Mouse (Mus musculus) macrophage (primary cell): Measurements from ENCODE around the gene Plekhh2. TPM values are rescaled to one million over a fixed set of nuclear protein-coding genes. Genes with fewer than 3 reads are reported as not detected.

ENCODE experiments used
- H3K27ac ChIP-seq: fragments of 350-480 bp; formaldehyde crosslinking; 2 replicates; pipeline ENCODE4 v1.9.0; 2021
- H3K36me3 ChIP-seq: fragments of 350-480 bp; formaldehyde crosslinking; 2 replicates; pipeline ENCODE4 v1.9.0; 2021; ENCODE audit errors: inconsistent target
- H3K4me3 ChIP-seq: fragments of 350-480 bp; formaldehyde crosslinking; 2 replicates; pipeline ENCODE4 v1.9.0; 2021; ENCODE audit errors: inconsistent target
- H3K79me2 ChIP-seq: fragments of 350-480 bp; formaldehyde crosslinking; 2 replicates; pipeline ENCODE4 v1.9.0; 2021; ENCODE audit errors: inconsistent target
- WGBS: methylation state at CpG from one replicate; pipeline ENCODE4 v1.1.7; 2026; ENCODE audit warnings: inconsistent platforms; ENCODE audit not compliant: missing documents; 5-methylcytosine and 5-hydroxymethylcytosine counted together
- polyA plus RNA-seq: library from polyadenylated mRNA; stranded (reverse); fragments of 250-400 nt; gene quantifications from 3 replicates; pipeline ENCODE4 v1.2.4, GENCODE M21; 2018; ENCODE audit warnings: inconsistent platforms

Gene Plekhh2
- polyA plus RNA-seq, 1 experiment from 2014 or later: 0.53 TPM

DNA sequence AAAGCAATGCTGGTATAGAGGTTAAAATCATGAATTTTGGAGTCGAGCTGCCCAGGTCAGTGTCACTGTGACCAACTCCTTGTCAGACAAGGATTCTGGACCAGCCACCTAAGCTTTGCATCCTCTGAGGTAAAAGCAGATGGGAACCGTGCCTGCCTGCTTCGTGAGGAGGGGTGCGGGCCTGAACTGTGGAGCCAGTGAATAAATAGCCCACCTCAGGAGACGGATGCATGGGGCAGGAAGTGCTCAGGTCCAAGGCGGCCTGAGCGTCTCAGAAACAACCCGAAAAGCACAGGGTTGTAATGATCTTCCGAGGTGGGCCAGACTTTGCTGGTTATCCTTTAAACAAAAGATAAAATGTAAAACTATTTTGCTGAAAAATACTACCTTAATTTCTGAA is 133.4 kb downstream of the Plekhh2 start:
- H3K27ac ChIP-seq: no peak overlapping the region
- H3K79me2 ChIP-seq: no peaks in the 10 kb centered on the region
- 89% methylated on average over 9 of the region's 9 CpGs for WGBS
- H3K36me3 ChIP-seq: no peaks in the 10 kb centered on the region
- H3K4me3 ChIP-seq: no peak overlapping the region

DNA sequence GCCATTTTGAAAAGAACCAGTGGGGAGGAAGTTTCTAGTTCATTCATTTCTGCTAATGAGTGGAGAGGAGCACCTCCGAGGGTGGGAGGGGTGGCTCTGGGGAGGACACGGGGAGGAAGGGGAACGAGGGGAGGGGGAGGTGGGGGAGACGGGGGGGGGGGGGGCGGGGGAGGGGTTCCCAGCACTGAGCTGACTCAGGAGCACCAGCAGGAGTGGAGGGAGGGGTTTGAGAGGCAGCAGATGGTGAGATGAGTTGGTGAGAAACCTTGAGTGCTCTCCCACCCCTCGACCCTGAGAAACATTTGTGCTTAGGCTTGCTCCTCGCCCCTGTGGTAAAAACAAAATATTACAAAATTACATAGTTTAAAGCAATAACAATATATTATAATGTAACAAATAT is 134.2 kb downstream of the Plekhh2 start:
- 64% methylated on average over 2 of the region's 7 CpGs for WGBS
- Histone ChIP-seq H3K36me3 (no peaks in the 10 kb centered on the region), H3K4me3 (no peak overlapping the region)

DNA sequence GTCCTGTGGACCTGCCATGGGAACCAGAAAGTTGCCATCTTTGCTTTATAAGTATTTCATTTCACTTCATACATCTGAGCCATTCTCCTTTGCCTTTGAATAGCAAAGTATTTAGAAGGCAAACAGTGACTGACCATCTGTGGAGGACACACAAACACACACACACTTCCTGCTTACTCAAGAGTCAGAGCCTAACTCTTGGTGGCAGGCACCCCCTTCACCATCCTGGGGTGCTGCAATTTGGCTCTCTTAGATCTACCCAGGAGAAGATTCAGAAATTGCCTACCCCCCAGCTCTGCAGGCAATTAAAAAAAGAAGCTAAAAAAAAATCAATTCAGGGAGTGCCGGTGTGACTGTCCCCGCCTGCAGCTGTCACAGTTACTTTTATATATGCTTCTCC is 134.8 kb downstream of the Plekhh2 start:
- no peaks in the 10 kb centered on the region for H3K36me3 ChIP-seq
- WGBS: 80% methylated on average over 2 of the region's 2 CpGs
- H3K79me2 ChIP-seq: no peaks in the 10 kb centered on the region
- no peak overlapping the region for H3K27ac ChIP-seq
- H3K4me3 ChIP-seq: no peak overlapping the region

More for the DNA sequence above, 134.2 kb downstream of the Plekhh2 start:
- no peak overlapping the region for H3K27ac ChIP-seq
- H3K79me2 ChIP-seq: no peaks in the 10 kb centered on the region

DNA sequence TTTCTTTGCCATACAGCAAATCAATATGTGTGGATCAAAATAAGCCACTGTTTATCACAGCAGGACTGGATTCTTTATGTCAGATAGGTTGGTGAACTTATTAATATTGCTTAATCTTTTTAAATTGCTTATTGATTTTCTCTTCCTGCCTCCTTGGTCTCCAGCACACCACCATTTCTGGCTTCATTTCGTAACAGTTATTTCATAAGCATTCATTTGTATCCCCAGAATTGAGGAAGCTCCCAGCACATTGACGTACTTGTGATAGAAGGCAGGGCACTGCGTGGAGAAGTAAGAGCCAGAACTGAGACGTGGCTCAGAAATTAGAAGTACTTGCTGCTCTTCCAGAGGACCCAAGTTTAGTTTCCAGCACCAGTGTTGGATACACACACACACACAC is 135.9 kb downstream of the Plekhh2 start:
- no peak overlapping the region for H3K27ac ChIP-seq
- WGBS: 2% methylated on average over 4 of the region's 4 CpGs
- no peaks in the 10 kb centered on the region for H3K36me3 ChIP-seq

DNA sequence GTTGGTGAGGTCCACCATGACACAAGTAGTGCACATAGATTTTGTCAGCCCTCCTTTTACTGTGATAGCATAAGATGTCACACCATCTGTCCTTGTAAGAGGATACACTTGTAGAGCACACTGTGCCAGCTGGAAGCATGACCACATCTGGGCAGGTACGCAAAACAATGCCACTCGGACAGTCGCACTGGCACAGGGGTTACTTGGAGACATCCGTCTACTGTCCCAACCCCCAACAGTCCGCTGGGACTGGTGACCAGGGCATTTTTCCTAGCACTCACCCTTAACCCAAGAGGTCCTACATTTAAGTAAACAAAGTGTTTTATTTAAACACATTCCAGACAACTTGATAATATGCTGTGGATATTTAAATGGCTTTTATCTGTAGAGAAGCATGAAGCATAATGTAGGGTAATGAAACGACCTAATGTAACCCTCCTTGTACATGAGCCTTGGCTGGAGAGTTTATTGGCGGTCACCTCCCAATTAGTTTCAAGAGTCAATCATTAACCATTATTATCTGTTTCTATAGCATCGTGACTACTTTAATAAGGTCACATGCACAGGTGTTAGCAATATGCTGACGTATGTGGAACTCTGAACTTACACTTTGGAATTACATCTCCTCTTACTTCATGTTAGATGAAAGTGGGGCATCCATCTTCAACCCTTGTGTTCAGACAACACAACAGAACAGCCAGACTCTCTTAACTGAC is 138.8 kb downstream of the Plekhh2 start:
- no peak overlapping the region for H3K4me3 ChIP-seq
- WGBS: 97% methylated on average over 9 of the region's 9 CpGs
- H3K79me2 ChIP-seq: no peaks in the 10 kb centered on the region
- no peak overlapping the region for H3K27ac ChIP-seq
- H3K36me3 ChIP-seq: no peaks in the 10 kb centered on the region

More for the DNA sequence above, 135.9 kb downstream of the Plekhh2 start:
- Histone ChIP-seq H3K79me2 (no peaks in the 10 kb centered on the region), H3K4me3 (no peak overlapping the region)

DNA sequence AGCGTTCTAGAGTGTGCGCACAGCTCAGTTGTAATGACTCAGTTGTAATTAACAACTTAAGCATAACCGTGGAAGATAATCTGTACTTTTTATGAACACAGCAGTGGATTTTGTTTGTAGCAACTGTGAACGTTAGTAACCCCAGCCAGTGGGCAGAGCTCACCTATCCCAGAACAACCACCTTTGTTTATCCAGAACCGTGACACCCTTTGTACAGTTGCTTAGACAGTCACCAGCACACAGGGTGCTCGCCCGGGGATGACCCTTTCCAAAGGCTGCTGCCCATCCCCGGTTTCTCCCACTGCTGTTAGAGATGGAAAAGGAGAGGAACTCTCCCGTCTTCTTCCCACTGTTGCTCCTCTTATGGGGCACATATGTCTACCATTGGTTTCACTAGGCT is 141.8 kb downstream of the Plekhh2 start:
- WGBS: 98% methylated on average over 9 of the region's 9 CpGs
- no peaks in the 10 kb centered on the region for H3K36me3 ChIP-seq
- H3K27ac ChIP-seq: no peak overlapping the region
- H3K4me3 ChIP-seq: no peak overlapping the region
- no peaks in the 10 kb centered on the region for H3K79me2 ChIP-seq

DNA sequence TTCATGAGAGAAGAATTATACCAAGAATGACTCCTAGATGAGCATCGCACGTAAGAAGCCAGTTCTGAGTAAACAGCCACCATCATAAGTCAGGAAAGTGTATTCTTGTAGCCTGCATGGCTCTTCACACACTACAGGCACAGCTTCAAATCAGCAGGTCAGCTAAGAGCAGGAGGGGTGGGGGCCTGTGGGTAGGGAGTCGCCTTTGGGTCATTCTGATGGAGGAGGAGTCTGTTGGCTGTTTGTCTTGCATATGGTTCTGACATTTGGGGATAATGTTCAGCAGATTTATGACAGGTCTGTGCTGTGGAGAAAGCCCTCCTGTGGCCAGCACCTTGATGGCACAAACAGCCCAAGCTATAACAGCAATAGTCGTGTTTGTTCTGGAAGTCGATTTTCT is 144.5 kb downstream of the Plekhh2 start:
- Histone ChIP-seq H3K4me3 (no peak overlapping the region), H3K79me2 (no peaks in the 10 kb centered on the region), H3K27ac (no peak overlapping the region), H3K36me3 (no peaks in the 10 kb centered on the region)
- WGBS: 79% methylated on average over 5 of the region's 5 CpGs

DNA sequence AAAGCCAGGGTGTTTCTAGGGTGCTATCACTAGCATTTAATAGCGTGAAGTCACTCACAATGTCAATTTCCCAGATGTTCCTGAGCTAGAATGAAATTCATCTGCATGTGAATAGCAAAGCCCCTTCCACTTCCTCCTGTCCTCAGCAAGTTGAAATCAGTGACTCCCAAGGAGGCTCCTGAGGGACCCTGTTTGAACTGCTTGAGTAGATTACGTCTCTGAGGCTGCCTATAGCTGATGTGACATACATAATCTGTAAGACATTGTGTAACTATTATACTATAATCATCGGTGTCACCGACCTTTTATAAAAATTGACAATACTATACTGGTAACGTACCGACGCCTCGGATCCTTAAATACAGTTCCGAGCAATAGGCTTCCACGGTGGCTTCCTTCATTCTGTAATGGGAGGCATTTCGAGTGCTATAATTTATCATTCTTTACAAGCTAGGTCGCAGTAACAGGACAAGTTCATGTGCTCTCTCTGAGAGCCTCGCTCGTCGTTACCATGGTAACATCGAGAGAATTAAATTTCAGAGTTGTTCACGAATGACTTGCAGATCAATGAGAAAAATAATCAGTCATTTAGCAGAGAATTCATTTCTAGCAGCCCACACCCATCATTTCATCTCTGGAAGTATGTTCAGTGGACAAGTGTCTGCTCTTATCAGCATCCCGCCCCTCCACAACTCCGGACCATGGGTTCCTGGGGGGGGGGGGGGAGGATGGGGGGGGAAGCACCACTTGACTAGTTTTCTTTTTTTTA is 145.1 kb downstream of the Plekhh2 start:
- no peak overlapping the region for H3K27ac ChIP-seq
- 96% methylated on average over 18 of the region's 19 CpGs for WGBS
- no peak overlapping the region for H3K4me3 ChIP-seq
- no peaks in the 10 kb centered on the region for H3K36me3 ChIP-seq
- no peaks in the 10 kb centered on the region for H3K79me2 ChIP-seq

DNA sequence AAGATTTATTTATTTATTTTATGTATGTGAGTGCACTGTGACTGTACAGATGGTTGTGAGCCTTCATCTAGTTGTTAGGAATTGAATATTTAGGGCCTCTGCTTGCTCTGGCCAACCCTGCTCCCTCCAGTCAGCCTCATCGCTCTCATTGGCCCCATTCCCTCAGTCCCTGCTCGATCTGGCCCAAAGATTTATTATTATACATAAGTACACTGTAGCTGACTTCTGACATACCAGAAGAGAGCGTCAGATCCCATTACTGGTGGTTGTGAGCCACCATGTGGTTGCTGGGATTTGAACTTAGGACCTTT is 145.7 kb downstream of the Plekhh2 start:
- Histone ChIP-seq H3K27ac (no peak overlapping the region), H3K36me3 (no peaks in the 10 kb centered on the region), H3K4me3 (no peak overlapping the region), H3K79me2 (no peaks in the 10 kb centered on the region)
- 94% methylated on average over 3 of the region's 3 CpGs for WGBS

DNA sequence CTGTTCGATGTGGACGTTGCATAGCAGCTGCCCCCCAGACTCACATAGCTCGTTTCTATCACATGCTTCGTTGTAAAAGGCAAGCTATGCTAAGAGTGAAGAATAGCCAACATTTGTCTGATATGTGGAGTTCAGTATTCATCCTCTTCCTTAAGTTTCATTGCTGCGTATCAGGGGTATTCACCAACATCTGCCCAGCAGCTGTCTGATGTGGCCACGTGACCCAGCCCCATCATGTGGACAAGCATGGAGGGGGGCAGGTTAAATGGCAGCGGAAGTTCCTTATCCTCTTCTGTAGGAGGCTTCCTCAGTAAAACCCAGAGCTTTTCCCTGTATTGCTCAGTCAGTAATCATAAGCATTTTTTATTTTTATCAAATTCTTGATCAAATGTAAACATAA is 146.1 kb downstream of the Plekhh2 start:
- Histone ChIP-seq H3K36me3 (no peaks in the 10 kb centered on the region), H3K4me3 (no peak overlapping the region), H3K79me2 (no peaks in the 10 kb centered on the region), H3K27ac (no peak overlapping the region)
- WGBS: 85% methylated on average over 7 of the region's 7 CpGs

DNA sequence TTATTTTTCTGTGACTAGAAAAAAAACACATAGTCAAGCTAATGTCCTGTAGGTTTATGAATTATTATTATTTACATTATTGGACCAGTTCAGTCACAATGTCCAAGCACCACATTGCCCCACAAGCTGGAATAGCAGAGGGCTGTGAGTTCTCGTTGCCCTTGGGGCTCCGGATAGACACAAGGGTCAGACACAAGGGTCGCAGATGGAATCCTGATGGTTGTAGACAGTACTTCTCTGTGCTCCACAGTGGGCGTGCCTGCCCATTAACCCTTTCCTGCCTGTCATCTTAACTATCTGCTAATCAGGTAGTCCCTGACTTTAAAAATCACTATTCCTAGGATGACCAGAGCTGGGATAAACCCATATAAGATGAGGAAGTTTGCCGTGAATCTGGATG is 146.5 kb downstream of the Plekhh2 start:
- Histone ChIP-seq H3K4me3 (no peak overlapping the region), H3K27ac (no peak overlapping the region), H3K79me2 (no peaks in the 10 kb centered on the region), H3K36me3 (no peaks in the 10 kb centered on the region)
- 89% methylated on average over 5 of the region's 5 CpGs for WGBS

DNA sequence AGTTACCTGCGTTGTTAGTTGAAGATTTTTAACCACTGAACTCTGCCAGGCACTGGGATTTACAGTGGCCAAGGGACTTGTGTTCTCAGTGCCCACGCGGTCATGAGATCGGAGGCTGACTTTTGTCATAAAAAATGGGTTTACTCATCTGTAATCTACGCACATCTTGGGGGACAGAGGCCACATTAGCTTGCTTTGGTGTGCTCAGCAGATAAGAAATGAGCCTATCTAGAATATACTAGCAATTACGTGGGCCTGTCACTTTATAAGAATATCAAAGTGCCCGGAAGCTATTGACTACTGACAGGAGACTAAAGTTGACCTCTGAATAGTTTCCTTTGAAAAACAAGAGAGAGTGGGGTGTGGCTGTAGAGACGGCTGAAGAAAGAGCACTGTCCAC is 147.3 kb downstream of the Plekhh2 start:
- Histone ChIP-seq H3K36me3 (no peaks in the 10 kb centered on the region), H3K27ac (no peak overlapping the region), H3K4me3 (no peak overlapping the region), H3K79me2 (no peaks in the 10 kb centered on the region)
- 93% methylated on average over 8 of the region's 8 CpGs for WGBS

DNA sequence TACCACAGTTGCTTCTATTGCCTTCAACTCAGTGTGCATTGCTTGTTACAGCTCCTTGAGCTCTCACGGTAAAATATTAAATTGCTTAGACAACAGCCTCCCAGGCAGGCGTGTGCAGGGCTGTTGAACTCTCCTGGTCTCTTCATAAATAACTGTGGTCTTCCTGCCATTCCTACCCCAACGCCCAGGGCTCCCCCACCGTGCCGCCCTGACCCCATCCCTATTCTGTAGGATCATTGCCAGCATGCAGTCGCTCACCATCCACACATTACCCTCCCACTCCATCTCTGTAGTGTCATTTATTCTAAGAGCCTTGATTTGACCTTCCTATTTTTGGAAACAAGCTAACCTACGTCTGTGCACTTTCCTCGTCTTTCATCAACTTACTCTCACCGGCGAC is 153.4 kb downstream of the Plekhh2 start:
- WGBS: 84% methylated on average over 10 of the region's 10 CpGs
- H3K27ac ChIP-seq: no peak overlapping the region
- H3K79me2 ChIP-seq: no peaks in the 10 kb centered on the region
- H3K36me3 ChIP-seq: no peaks in the 10 kb centered on the region
- H3K4me3 ChIP-seq: no peak overlapping the region

DNA sequence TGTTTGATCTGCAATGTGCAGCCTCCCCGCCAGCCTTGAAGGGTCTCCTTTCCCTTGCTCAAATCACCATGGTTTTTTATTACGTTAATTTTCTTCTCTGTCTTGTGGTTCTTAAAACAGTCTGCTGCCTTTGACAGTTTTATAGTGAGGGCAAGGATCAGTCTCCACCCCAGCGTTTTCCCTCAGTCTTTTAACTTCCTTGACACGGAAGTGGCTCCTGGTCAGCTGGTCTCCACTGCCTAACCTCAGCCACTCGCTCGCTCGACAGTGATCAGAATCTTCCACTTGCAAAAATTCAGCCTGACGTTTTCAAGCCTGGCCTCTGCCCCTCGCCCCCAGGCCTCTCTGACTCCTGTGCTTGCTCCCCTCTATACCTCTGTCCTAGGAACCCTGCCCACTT is 154.0 kb downstream of the Plekhh2 start:
- Histone ChIP-seq H3K36me3 (no peaks in the 10 kb centered on the region), H3K4me3 (no peak overlapping the region), H3K27ac (no peak overlapping the region), H3K79me2 (no peaks in the 10 kb centered on the region)
- WGBS: 29% methylated on average over 9 of the region's 9 CpGs

DNA sequence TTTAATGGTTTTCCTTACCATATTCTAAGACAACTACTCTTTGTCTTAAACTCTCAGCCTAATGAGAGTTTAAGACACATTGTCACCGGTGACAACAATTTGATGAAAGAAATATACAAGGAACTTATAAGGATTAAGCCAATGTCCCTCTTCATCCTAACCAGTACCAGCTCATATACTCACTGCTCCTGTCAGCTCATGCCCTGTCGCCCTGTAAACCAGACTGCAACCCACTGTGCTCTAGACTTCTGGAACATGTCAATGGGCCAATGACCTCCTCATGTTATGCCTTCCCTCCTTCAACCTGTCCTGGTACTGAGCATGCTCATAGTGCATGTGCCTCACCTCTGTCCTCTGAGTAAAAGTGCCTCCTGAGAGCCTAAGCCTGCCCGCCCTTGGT is 156.2 kb downstream of the Plekhh2 start:
- Histone ChIP-seq H3K36me3 (no peaks in the 10 kb centered on the region), H3K79me2 (no peaks in the 10 kb centered on the region), H3K27ac (no peak overlapping the region), H3K4me3 (no peak overlapping the region)
- 89% methylated on average over 3 of the region's 3 CpGs for WGBS
